Mouse (Mus musculus) lung, embryonic 16.5 days (tissue): ENCODE measurements around the gene Nhs. TPM values are rescaled to one million over a fixed set of nuclear protein-coding genes. Genes with fewer than 3 reads are reported as not detected.
"Not testable (repeated sequence)": the region's sequence is repeated elsewhere in the genome, so short reads cannot be mapped to it uniquely, and the experiment has no call there.

Source experiments
- ATAC-seq: fragments of 200-750 bp; cut with Nextera tagmentation; 2 replicates; pipeline ENCODE4 v1.8.0; 2017; ENCODE audit warnings: low read depth, mild to moderate bottlenecking, moderate library complexity
- H3K27ac ChIP-seq: fragments of 300-500 bp; sonication (generic); 2 replicates; pipeline ENCODE4 v1.5.1; 2014; ENCODE audit warnings: mild to moderate bottlenecking, control low read depth, low read length
- H3K27me3 ChIP-seq: fragments of 300-500 bp; sonication (generic); 2 replicates; pipeline ENCODE4 v1.6.1; 2014; ENCODE audit warnings: low read depth, low read length, mixed read lengths; ENCODE audit not compliant: control insufficient read depth, insufficient read depth
- H3K36me3 ChIP-seq: fragments of 300-500 bp; sonication (generic); 2 replicates; pipeline ENCODE4 v1.6.1; 2014; ENCODE audit warnings: low read length; ENCODE audit not compliant: control insufficient read depth, insufficient read depth
- H3K4me1 ChIP-seq: fragments of 300-500 bp; sonication (generic); replicated peaks from 2 replicates; pipeline ENCODE4 v1.6.1; 2014; ENCODE audit warnings: low read length, mixed read lengths; ENCODE audit not compliant: control insufficient read depth, insufficient read depth
- H3K4me2 ChIP-seq: fragments of 300-500 bp; sonication (generic); 2 replicates; pipeline ENCODE4 v1.6.1; 2014; ENCODE audit warnings: low read depth, low read length, control low read depth
- H3K4me3 ChIP-seq: fragments of 300-500 bp; sonication (generic); 2 replicates; pipeline ENCODE4 v1.5.1; 2014; ENCODE audit warnings: mild to moderate bottlenecking, low read length, control low read depth
- H3K9ac ChIP-seq: fragments of 300-500 bp; sonication (generic); 2 replicates; pipeline ENCODE4 v1.6.1; 2014; ENCODE audit warnings: low read length, control low read depth
- H3K9me3 ChIP-seq: fragments of 300-500 bp; sonication (generic); 2 replicates; pipeline ENCODE4 v1.6.1; 2016; ENCODE audit warnings: low read length; ENCODE audit not compliant: control insufficient read depth
- WGBS: fragments of 180-500 bp; shearing (Covaris S2); extraction: QIAGEN DNeasy Blood & Tissue Kit; methylation state at CpG from one replicate; pipeline ENCODE4 v1.1.7; 2014; 5-methylcytosine and 5-hydroxymethylcytosine counted together
- polyA plus RNA-seq: library from polyadenylated mRNA; unstranded; fragments of >200 nt; fragmentation: Nextera tagmentation; extraction: Ambion mirVana; gene quantifications from 2 replicates; pipeline ENCODE4 v1.2.1, GENCODE M21; 2015

The Nhs gene
- polyA plus RNA-seq, 1 experiment from 2014 or later = 1.0 TPM

GRCm38 (mm10) chrX:161894442-161894841 lies 265.1 kb downstream of the Nhs start:
- no peak overlapping the region for H3K4me3 ChIP-seq
- H3K27me3 ChIP-seq = peaks cover 9% of the 10 kb centered on the region
- no peaks in the 10 kb centered on the region for H3K4me1 ChIP-seq
- H3K9ac ChIP-seq = no peak overlapping the region
- no peak overlapping the region for H3K27ac ChIP-seq
- no peak for ATAC-seq
- WGBS = 51% methylated on average over 2 of the region's 2 CpGs
- no peaks in the 10 kb centered on the region for H3K9me3 ChIP-seq
- H3K4me2 ChIP-seq = no peak overlapping the region
- H3K36me3 ChIP-seq = no peaks in the 10 kb centered on the region

- no peak overlapping the region for H3K9ac ChIP-seq
- no peaks in the 10 kb centered on the region for H3K4me1 ChIP-seq
- H3K4me3 ChIP-seq = no peak overlapping the region
- no peak overlapping the region for H3K4me2 ChIP-seq
- WGBS = 85% methylated on average over 3 of the region's 3 CpGs
- H3K27me3 ChIP-seq = no peaks in the 10 kb centered on the region; the same call in 1 of the 2 replicates
- no peak for ATAC-seq
- no peak overlapping the region for H3K27ac ChIP-seq
- H3K36me3 ChIP-seq = no peaks in the 10 kb centered on the region
- H3K9me3 ChIP-seq = no peaks in the 10 kb centered on the region
Observed at GRCm38 (mm10) chrX:161883661-161884060, 275.9 kb downstream of the Nhs start.

DNA sequence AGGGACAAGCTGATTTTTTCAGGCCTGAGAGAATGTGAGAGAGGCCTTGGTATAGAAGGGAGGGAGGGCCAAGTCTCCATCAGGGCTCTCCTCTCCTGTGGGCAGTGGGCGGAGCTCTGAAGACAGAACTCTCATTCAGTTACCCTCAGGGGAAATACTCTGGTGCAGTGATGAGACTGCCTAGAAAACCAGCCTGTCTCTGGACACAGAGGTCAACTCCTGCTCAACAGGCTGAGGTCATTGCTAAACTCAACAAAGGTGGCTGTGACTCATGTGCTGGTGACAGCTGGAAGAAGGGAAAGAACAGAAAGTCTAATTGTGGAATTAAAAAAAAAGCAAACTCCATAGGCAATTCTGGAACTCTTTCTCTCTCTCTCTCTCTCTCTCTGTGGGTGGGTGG lies 282.4 kb downstream of the Nhs start:
- Histone ChIP-seq H3K9ac (no peak overlapping the region), H3K27me3 (peaks cover 4% of the 10 kb centered on the region), H3K9me3 (no peaks in the 10 kb centered on the region), H3K36me3 (no peaks in the 10 kb centered on the region), H3K27ac (no peak overlapping the region), H3K4me2 (no peak overlapping the region), H3K4me3 (no peak overlapping the region), H3K4me1 (no peaks in the 10 kb centered on the region)
- WGBS = 69% methylated on average over 1 of the region's 1 CpGs
- ATAC-seq = no peak

DNA sequence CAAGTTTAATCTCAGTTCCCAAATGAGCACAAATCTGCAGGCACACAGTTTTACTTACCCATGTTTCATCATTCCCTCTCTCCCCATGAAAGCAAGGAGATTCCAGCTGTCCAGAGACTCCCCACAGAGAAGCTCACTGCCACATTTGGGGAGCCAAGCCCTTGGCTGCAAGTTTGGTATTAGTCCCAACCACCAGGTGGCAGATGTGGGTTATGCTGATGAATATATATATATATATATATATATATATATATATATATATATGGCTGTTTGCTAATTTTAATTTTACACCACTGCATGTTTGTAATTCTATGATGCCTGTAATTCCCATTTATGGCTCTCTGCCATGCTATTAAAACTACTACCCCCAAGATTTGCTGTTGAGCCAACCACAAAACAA lies 286.0 kb downstream of the Nhs start:
- no peak overlapping the region for H3K27ac ChIP-seq
- H3K36me3 ChIP-seq = no peaks in the 10 kb centered on the region
- ATAC-seq = no peak

DNA sequence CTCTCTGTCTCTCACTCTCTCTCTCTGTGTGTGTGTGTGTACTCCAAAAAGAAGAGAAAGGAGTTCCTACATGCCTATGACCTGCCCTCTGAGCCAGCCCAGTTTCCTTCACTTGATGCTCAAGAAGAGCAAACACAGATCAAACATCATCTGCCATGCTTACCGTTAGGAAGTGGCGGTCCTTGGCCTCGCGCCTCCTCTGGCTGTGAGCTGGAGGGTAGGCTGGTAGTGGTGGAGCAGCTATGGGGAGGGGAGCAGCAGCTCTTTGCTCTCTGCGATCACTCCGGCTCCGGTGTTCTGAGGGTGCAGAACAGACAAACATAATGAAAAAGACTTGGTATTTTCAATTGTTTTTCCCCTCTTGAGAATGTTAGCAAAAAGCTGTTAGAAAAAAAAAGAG lies 288.2 kb downstream of the Nhs start:
- no peak for ATAC-seq
- no peak overlapping the region for H3K27ac ChIP-seq
- no peak overlapping the region for H3K4me3 ChIP-seq
- H3K36me3 ChIP-seq = no peaks in the 10 kb centered on the region
- peaks cover 5% of the 10 kb centered on the region for H3K27me3 ChIP-seq
- no peak overlapping the region for H3K4me2 ChIP-seq
- no peak overlapping the region for H3K9ac ChIP-seq
- H3K4me1 ChIP-seq = no peaks in the 10 kb centered on the region
- H3K9me3 ChIP-seq = no peaks in the 10 kb centered on the region
- 76% methylated on average over 7 of the region's 7 CpGs for WGBS

More for the DNA sequence above, 286.0 kb downstream of the Nhs start:
- Histone ChIP-seq H3K4me3 (no peak overlapping the region), H3K4me2 (no peak overlapping the region), H3K9me3 (no peaks in the 10 kb centered on the region), H3K4me1 (no peaks in the 10 kb centered on the region), H3K27me3 (peaks cover 4% of the 10 kb centered on the region), H3K9ac (no peak overlapping the region)

DNA sequence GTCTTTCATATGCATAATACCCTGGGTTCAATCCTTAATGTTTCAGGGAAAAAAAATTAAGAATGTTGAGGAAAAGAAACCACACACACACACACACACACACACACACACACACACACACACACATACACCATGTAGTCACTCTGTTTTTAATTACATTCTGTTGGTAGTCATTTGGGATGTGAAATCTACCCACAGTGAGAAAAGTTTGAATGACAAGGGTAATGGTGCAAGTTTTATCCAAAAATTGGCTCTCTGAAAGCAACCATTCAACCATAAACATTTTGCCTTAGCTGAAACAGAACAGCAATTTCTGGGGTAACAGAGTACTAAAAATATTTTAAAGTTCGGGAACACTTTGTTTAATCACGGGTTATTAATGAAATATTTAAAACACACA lies 303.9 kb downstream of the Nhs start:
- 84% methylated on average over 2 of the region's 2 CpGs for WGBS
- Histone ChIP-seq H3K9ac (no peak overlapping the region), H3K4me2 (no peak overlapping the region), H3K27ac (no peak overlapping the region), H3K36me3 (no peaks in the 10 kb centered on the region), H3K9me3 (no peaks in the 10 kb centered on the region), H3K27me3 (peaks cover 6% of the 10 kb centered on the region; the same call in 1 of the 2 replicates), H3K4me3 (no peak overlapping the region), H3K4me1 (no peaks in the 10 kb centered on the region)
- ATAC-seq = no peak

DNA sequence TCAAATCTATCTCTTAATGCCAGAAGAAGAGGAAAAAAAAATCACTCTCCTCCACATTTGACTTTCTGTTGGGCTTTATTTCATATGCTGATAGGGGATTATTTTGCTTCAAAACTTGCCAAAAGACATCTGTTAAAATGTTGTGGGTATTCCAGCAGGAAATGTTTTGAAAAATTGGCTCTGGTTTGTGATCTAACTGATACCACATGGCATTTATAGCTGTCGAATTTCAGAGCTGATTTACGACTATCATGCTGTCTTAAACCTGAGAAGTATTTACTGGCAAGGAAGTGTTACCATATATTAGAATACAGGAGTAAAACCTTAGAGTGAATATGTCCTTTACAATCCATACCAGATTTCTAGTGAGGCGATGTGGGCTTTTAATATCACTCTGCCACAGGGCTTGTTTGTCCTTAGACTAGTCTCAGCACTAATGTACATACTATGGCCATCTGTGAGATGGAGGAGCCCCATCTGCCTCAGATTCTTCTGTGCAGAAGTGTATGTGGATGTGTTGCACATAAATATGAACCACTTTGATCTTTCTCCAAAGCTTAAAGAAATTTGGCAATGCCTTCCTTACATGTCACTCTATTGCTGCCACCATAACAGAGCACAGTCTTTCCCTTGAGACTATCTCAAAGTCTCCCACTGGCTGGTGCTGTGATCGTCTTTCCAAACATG lies 305.8 kb downstream of the Nhs start:
- no peak for ATAC-seq
- Histone ChIP-seq H3K9ac (no peak overlapping the region), H3K4me3 (no peak overlapping the region), H3K36me3 (no peaks in the 10 kb centered on the region), H3K4me1 (no peaks in the 10 kb centered on the region), H3K4me2 (no peak overlapping the region), H3K27ac (no peak overlapping the region), H3K9me3 (no peaks in the 10 kb centered on the region), H3K27me3 (peaks cover 6% of the 10 kb centered on the region; the same call in 1 of the 2 replicates)
- WGBS = 48% methylated on average over 4 of the region's 4 CpGs

- 30% methylated on average over 2 of the region's 2 CpGs for WGBS
- H3K4me3 ChIP-seq, H3K27me3 ChIP-seq, H3K27ac ChIP-seq, H3K36me3 ChIP-seq, H3K4me2 ChIP-seq, H3K4me1 ChIP-seq, H3K9me3 ChIP-seq, ATAC-seq, H3K9ac ChIP-seq: not testable (repeated sequence)
Observed at GRCm38 (mm10) chrX:161826186-161826585, 333.3 kb downstream of the Nhs start.

GRCm38 (mm10) chrX:161790182-161790581 lies 369.3 kb downstream of the Nhs start:
- no peaks in the 10 kb centered on the region for H3K36me3 ChIP-seq
- H3K9ac ChIP-seq = no peak overlapping the region
- 21% methylated on average over 6 of the region's 6 CpGs for WGBS
- no peak overlapping the region for H3K27ac ChIP-seq
- no peaks in the 10 kb centered on the region for H3K9me3 ChIP-seq
- H3K4me2 ChIP-seq = no peak overlapping the region
- H3K4me3 ChIP-seq = no peak overlapping the region
- no peaks in the 10 kb centered on the region; the same call in 1 of the 2 replicates for H3K27me3 ChIP-seq
- ATAC-seq = no peak
- no peaks in the 10 kb centered on the region for H3K4me1 ChIP-seq
